Mouse (Mus musculus): ENCODE measurements at regions not wholly inside any gene's neighbourhood (a gene's known extent, or its start where the extent isn't known, plus 50 kb on each side); places are given as distances from the start of the nearest gene placed in this dataset.

GRCm38 (mm10) chr17:83035574-83035918 lies 179.5 kb upstream of the Pkdcc start:
- H3K9ac ChIP-seq (replicated peaks) = no peak overlapping the region
- no peaks in the 10 kb centered on the region for H3K4me1 ChIP-seq (ENCODE audit: insufficient read depth)
- H3K27me3 ChIP-seq (ENCODE audit: insufficient read depth, low read length) = no peaks in the 10 kb centered on the region
- no peak for ATAC-seq
- no peaks in the 10 kb centered on the region for H3K36me3 ChIP-seq (replicated peaks; ENCODE audit: insufficient read depth, low read length)
- TF ChIP-seq CTCF (IDR thresholded peaks at IDR 0.05; ENCODE audit: low read depth) = no peak
- TF ChIP-seq EP300 (IDR thresholded peaks at IDR 0.05; ENCODE audit: low read depth) = no peak
- DNase-seq = no peak
- WGBS (ENCODE audit: insufficient replicate concordance) = 78% methylated on average over 5 of the region's 5 CpGs
- H3K9me3 ChIP-seq (ENCODE audit: low read length) = no peaks in the 10 kb centered on the region
- H3K4me3 ChIP-seq (ENCODE audit: low read depth, low read length) = no peak overlapping the region
- H3K4me2 ChIP-seq (ENCODE audit: low read depth, low read length) = no peak overlapping the region
- no peak overlapping the region for H3K27ac ChIP-seq (ENCODE audit: low read depth)

GRCm38 (mm10) chr17:83039563-83039962 lies 175.5 kb upstream of the Pkdcc start:
- H3K4me3 ChIP-seq (ENCODE audit: low read depth, low read length) = no peak overlapping the region
- H3K4me1 ChIP-seq (ENCODE audit: insufficient read depth) = no peaks in the 10 kb centered on the region
- H3K27me3 ChIP-seq (ENCODE audit: insufficient read depth, low read length) = no peaks in the 10 kb centered on the region
- DNase-seq (no peak), ATAC-seq (no peak)
- 77% methylated on average over 3 of the region's 3 CpGs for WGBS (ENCODE audit: insufficient replicate concordance)
- H3K4me2 ChIP-seq (ENCODE audit: low read depth, low read length) = no peak overlapping the region
- no peak for TF ChIP-seq CTCF (IDR thresholded peaks at IDR 0.05; ENCODE audit: low read depth)
- TF ChIP-seq EP300 (IDR thresholded peaks at IDR 0.05; ENCODE audit: low read depth) = no peak
- no peak overlapping the region for H3K27ac ChIP-seq (ENCODE audit: low read depth)
- H3K9me3 ChIP-seq (ENCODE audit: low read length) = no peaks in the 10 kb centered on the region
- no peaks in the 10 kb centered on the region for H3K36me3 ChIP-seq (replicated peaks; ENCODE audit: insufficient read depth, low read length)
- no peak overlapping the region for H3K9ac ChIP-seq (replicated peaks)

- TF ChIP-seq CTCF (IDR thresholded peaks at IDR 0.05; ENCODE audit: low read depth) (no peak), EP300 (IDR thresholded peaks at IDR 0.05; ENCODE audit: low read depth) (no peak)
- DNase-seq (no peak), ATAC-seq (no peak)
- Histone ChIP-seq H3K36me3 (replicated peaks; ENCODE audit: insufficient read depth, low read length) (no peaks in the 10 kb centered on the region), H3K9ac (replicated peaks) (no peak overlapping the region), H3K4me3 (ENCODE audit: low read depth, low read length) (no peak overlapping the region), H3K4me2 (ENCODE audit: low read depth, low read length) (no peak overlapping the region), H3K27me3 (ENCODE audit: insufficient read depth, low read length) (no peaks in the 10 kb centered on the region), H3K9me3 (ENCODE audit: low read length) (no peaks in the 10 kb centered on the region), H3K4me1 (ENCODE audit: insufficient read depth) (no peaks in the 10 kb centered on the region), H3K27ac (ENCODE audit: low read depth) (no peak overlapping the region)
- WGBS (ENCODE audit: insufficient replicate concordance) = 72% methylated on average over 6 of the region's 6 CpGs
Measured at GRCm38 (mm10) chr17:83044515-83044914, 170.6 kb upstream of the Pkdcc start.

- Histone ChIP-seq H3K36me3 (replicated peaks; ENCODE audit: insufficient read depth, low read length) (no peaks in the 10 kb centered on the region), H3K27ac (ENCODE audit: low read depth) (no peak overlapping the region), H3K9me3 (ENCODE audit: low read length) (no peaks in the 10 kb centered on the region), H3K4me2 (ENCODE audit: low read depth, low read length) (no peak overlapping the region), H3K27me3 (ENCODE audit: insufficient read depth, low read length) (no peaks in the 10 kb centered on the region), H3K4me1 (ENCODE audit: insufficient read depth) (no peaks in the 10 kb centered on the region), H3K9ac (replicated peaks) (no peak overlapping the region), H3K4me3 (ENCODE audit: low read depth, low read length) (no peak overlapping the region)
- ATAC-seq = no peak
- TF ChIP-seq CTCF (IDR thresholded peaks at IDR 0.05; ENCODE audit: low read depth) (no peak), EP300 (IDR thresholded peaks at IDR 0.05; ENCODE audit: low read depth) (peak; percentile 33; the same call in 1 of the 2 replicates)
- no peak for DNase-seq
- 44% methylated on average over 13 of the region's 13 CpGs for WGBS (ENCODE audit: insufficient replicate concordance)
Measured at GRCm38 (mm10) chr17:83049972-83050535, 165.0 kb upstream of the Pkdcc start.

GRCm38 (mm10) chr17:83050591-83051197 lies 164.4 kb upstream of the Pkdcc start:
- Histone ChIP-seq H3K4me2 (ENCODE audit: low read depth, low read length) (no peak overlapping the region), H3K36me3 (replicated peaks; ENCODE audit: insufficient read depth, low read length) (no peaks in the 10 kb centered on the region), H3K4me1 (ENCODE audit: insufficient read depth) (no peaks in the 10 kb centered on the region), H3K4me3 (ENCODE audit: low read depth, low read length) (no peak overlapping the region), H3K9me3 (ENCODE audit: low read length) (no peaks in the 10 kb centered on the region), H3K9ac (replicated peaks) (no peak overlapping the region), H3K27me3 (ENCODE audit: insufficient read depth, low read length) (no peaks in the 10 kb centered on the region), H3K27ac (ENCODE audit: low read depth) (no peak overlapping the region)
- ATAC-seq (no peak), DNase-seq (no peak)
- no peak for TF ChIP-seq CTCF (IDR thresholded peaks at IDR 0.05; ENCODE audit: low read depth)
- no peak for TF ChIP-seq EP300 (IDR thresholded peaks at IDR 0.05; ENCODE audit: low read depth)
- WGBS (ENCODE audit: insufficient replicate concordance) = 75% methylated on average over 11 of the region's 11 CpGs

GRCm38 (mm10) chr17:83052613-83053140 lies 162.4 kb upstream of the Pkdcc start:
- H3K27ac ChIP-seq (ENCODE audit: low read depth) = no peak overlapping the region
- H3K9me3 ChIP-seq (ENCODE audit: low read length) = no peaks in the 10 kb centered on the region
- H3K4me1 ChIP-seq (ENCODE audit: insufficient read depth) = no peaks in the 10 kb centered on the region; the same call in 1 of the 2 replicates
- H3K9ac ChIP-seq (replicated peaks) = no peak overlapping the region
- ATAC-seq (no peak), DNase-seq (no peak)
- H3K4me2 ChIP-seq (ENCODE audit: low read depth, low read length) = no peak overlapping the region
- 64% methylated on average over 6 of the region's 6 CpGs for WGBS (ENCODE audit: insufficient replicate concordance)
- TF ChIP-seq EP300 (IDR thresholded peaks at IDR 0.05; ENCODE audit: low read depth) = no peak
- no peaks in the 10 kb centered on the region for H3K36me3 ChIP-seq (replicated peaks; ENCODE audit: insufficient read depth, low read length)
- no peaks in the 10 kb centered on the region for H3K27me3 ChIP-seq (ENCODE audit: insufficient read depth, low read length)
- H3K4me3 ChIP-seq (ENCODE audit: low read depth, low read length) = no peak overlapping the region

All from liver, postnatal 0 days (tissue).